Mouse (Mus musculus) liver, embryonic 11.5 days (tissue): ENCODE measurements around the gene Nudt9. TPM values are rescaled to one million over a fixed set of nuclear protein-coding genes. Genes with fewer than 3 reads are reported as not detected.
A peak's percentile ranks its signal among the peaks of the same experiment; 100 is the strongest.
"Not testable (repeated sequence)": the region's sequence is repeated elsewhere in the genome, so short reads cannot be mapped to it uniquely, and the experiment has no call there.

Experiments used
- ATAC-seq: fragments of 200-750 bp; cut with Nextera tagmentation; replicated peaks from 2 replicates; pipeline ENCODE4 v1.8.0; 2017; ENCODE audit warnings: moderate number of reproducible peaks, mild to moderate bottlenecking, moderate TSS enrichment, moderate library complexity; ENCODE audit not compliant: low FRiP score
- DNase-seq: peaks from one replicate; pipeline ENCODE4 v3.0.0-alpha.2; 2017; ENCODE audit warnings: low spot score
- H3K27ac ChIP-seq: fragments of 300-500 bp; sonication (generic); 2 replicates; pipeline ENCODE4 v1.5.1; 2014; ENCODE audit warnings: mild to moderate bottlenecking, low read depth, low read length, control low read depth
- H3K27me3 ChIP-seq: fragments of 300-500 bp; sonication (generic); replicated peaks from 2 replicates; pipeline ENCODE4 v1.6.1; 2014; ENCODE audit warnings: low read length, mixed read lengths; ENCODE audit not compliant: control insufficient read depth, insufficient read depth
- H3K36me3 ChIP-seq: fragments of 300-500 bp; sonication (generic); 2 replicates; pipeline ENCODE4 v1.6.1; 2014; ENCODE audit warnings: mild to moderate bottlenecking, low read length, moderate library complexity, mixed read lengths; ENCODE audit not compliant: control insufficient read depth, insufficient read depth
- H3K4me1 ChIP-seq: fragments of 300-500 bp; sonication (generic); replicated peaks from 2 replicates; pipeline ENCODE4 v1.6.1; 2014; ENCODE audit warnings: low read length, mixed read lengths; ENCODE audit not compliant: control insufficient read depth, insufficient read depth
- H3K4me2 ChIP-seq: fragments of 300-500 bp; sonication (generic); 2 replicates; pipeline ENCODE4 v1.6.1; 2014; ENCODE audit warnings: mild to moderate bottlenecking, control low read depth, moderate library complexity
- H3K4me3 ChIP-seq: fragments of 300-500 bp; sonication (generic); 2 replicates; pipeline ENCODE4 v1.5.1; 2014; ENCODE audit warnings: low read depth, low read length, control low read depth
- H3K9ac ChIP-seq: fragments of 300-500 bp; sonication (generic); 2 replicates; pipeline ENCODE4 v1.6.1; 2014; ENCODE audit warnings: low read depth, low read length, control low read depth
- H3K9me3 ChIP-seq: fragments of 300-500 bp; sonication (generic); 2 replicates; pipeline ENCODE4 v1.6.1; 2016; ENCODE audit warnings: low read length, inconsistent platforms, mixed read lengths; ENCODE audit not compliant: control insufficient read depth
- WGBS: fragments of 180-500 bp; shearing (Covaris S2); extraction: QIAGEN DNeasy Blood & Tissue Kit; methylation state at CpG from one replicate; pipeline ENCODE4 v1.1.7; 2014; 5-methylcytosine and 5-hydroxymethylcytosine counted together
- polyA plus RNA-seq: library from polyadenylated mRNA; unstranded; fragments of >200 nt; fragmentation: Nextera tagmentation; extraction: Ambion mirVana; gene quantifications from 2 replicates; pipeline ENCODE4 v1.2.1, GENCODE M21; 2014

Nudt9 gene
- polyA plus RNA-seq, 1 experiment from 2014 or later = 103 TPM

GRCm38 (mm10) chr5:104009421-104009820 is 36.7 kb upstream of the Nudt9 start:
- Histone ChIP-seq H3K4me2 (no peak overlapping the region), H3K27me3 (no peaks in the 10 kb centered on the region), H3K4me1 (no peaks in the 10 kb centered on the region), H3K9me3 (no peaks in the 10 kb centered on the region), H3K9ac (no peak overlapping the region), H3K27ac (no peak overlapping the region), H3K36me3 (no peaks in the 10 kb centered on the region), H3K4me3 (no peak overlapping the region)
- DNase-seq (no peak), ATAC-seq (no peak)
- 93% methylated on average over 3 of the region's 3 CpGs for WGBS

GRCm38 (mm10) chr5:104010261-104010660 is 35.8 kb upstream of the Nudt9 start:
- DNase-seq (no peak), ATAC-seq (no peak)
- H3K4me3 ChIP-seq = no peak overlapping the region
- H3K27ac ChIP-seq = no peak overlapping the region
- no peaks in the 10 kb centered on the region for H3K27me3 ChIP-seq
- WGBS = 90% methylated on average over 7 of the region's 7 CpGs
- no peaks in the 10 kb centered on the region for H3K36me3 ChIP-seq
- no peaks in the 10 kb centered on the region for H3K9me3 ChIP-seq
- no peak overlapping the region for H3K4me2 ChIP-seq
- no peaks in the 10 kb centered on the region for H3K4me1 ChIP-seq
- no peak overlapping the region for H3K9ac ChIP-seq

- Histone ChIP-seq H3K27me3 (no peaks in the 10 kb centered on the region), H3K27ac (no peak overlapping the region), H3K4me3 (no peak overlapping the region), H3K36me3 (no peaks in the 10 kb centered on the region), H3K4me1 (no peaks in the 10 kb centered on the region), H3K9ac (no peak overlapping the region), H3K4me2 (no peak overlapping the region), H3K9me3 (no peaks in the 10 kb centered on the region)
- DNase-seq (no peak), ATAC-seq (no peak)
These were observed 34.7 kb upstream of the Nudt9 start for GRCm38 (mm10) chr5:104011419-104011818.

GRCm38 (mm10) chr5:104021597-104022378 is 24.3 kb upstream of the Nudt9 start, which contains the start of gene Hsd17b11:
Gene Hsd17b11, minus strand, starts transcription at chr5:104021919.
- 2% methylated on average over 31 of the region's 31 CpGs for WGBS
- no peaks in the 10 kb centered on the region for H3K9me3 ChIP-seq
- peak; percentile 82 for ATAC-seq

GRCm38 (mm10) chr5:104022558-104022957 is 23.5 kb upstream of the Nudt9 start:
- 37% methylated on average over 5 of the region's 5 CpGs for WGBS
- no peaks in the 10 kb centered on the region for H3K36me3 ChIP-seq
- no peaks in the 10 kb centered on the region; the same call in 1 of the 2 replicates for H3K27me3 ChIP-seq
- DNase-seq = no peak
- H3K4me2 ChIP-seq = peak overlapping the region; percentile 75
- H3K9me3 ChIP-seq = no peaks in the 10 kb centered on the region
- ATAC-seq = no peak
- no peak overlapping the region for H3K9ac ChIP-seq
- no peak overlapping the region for H3K27ac ChIP-seq
- peaks cover 12% of the 10 kb centered on the region for H3K4me1 ChIP-seq
- no peak overlapping the region for H3K4me3 ChIP-seq

More at GRCm38 (mm10) chr5:104021597-104022378, 24.3 kb upstream of the Nudt9 start, which contains the start of gene Hsd17b11:
- H3K4me3 ChIP-seq = peak within 1 kb of the TSS; percentile 55
- peak within 1 kb of the TSS; percentile 56; the same call in 1 of the 2 replicates for H3K27ac ChIP-seq
- no peaks in the 10 kb centered on the region for H3K36me3 ChIP-seq
- peaks cover 12% of the 10 kb centered on the region for H3K4me1 ChIP-seq
- H3K9ac ChIP-seq = peak within 1 kb of the TSS; percentile 64
- H3K27me3 ChIP-seq = no peaks in the 10 kb centered on the region; the same call in 1 of the 2 replicates
- H3K4me2 ChIP-seq = peak within 1 kb of the TSS; percentile 75
- peak; percentile 68 for DNase-seq

GRCm38 (mm10) chr5:104023289-104024020 is 22.7 kb upstream of the Nudt9 start:
- peaks cover 12% of the 10 kb centered on the region for H3K4me1 ChIP-seq
- no peaks in the 10 kb centered on the region; the same call in 1 of the 2 replicates for H3K27me3 ChIP-seq
- H3K36me3 ChIP-seq = no peaks in the 10 kb centered on the region
- no peak overlapping the region for H3K9ac ChIP-seq
- ATAC-seq (no peak), DNase-seq (no peak)
- H3K9me3 ChIP-seq = no peaks in the 10 kb centered on the region
- 50% methylated on average over 8 of the region's 8 CpGs for WGBS
- no peak overlapping the region for H3K4me3 ChIP-seq
- peak overlapping the region; percentile 9; the same call in 1 of the 2 replicates for H3K4me2 ChIP-seq
- no peak overlapping the region for H3K27ac ChIP-seq

- H3K9me3 ChIP-seq, ATAC-seq, H3K4me3 ChIP-seq, H3K36me3 ChIP-seq, H3K27me3 ChIP-seq, H3K27ac ChIP-seq, H3K9ac ChIP-seq, H3K4me2 ChIP-seq, DNase-seq: not testable (repeated sequence)
- WGBS = 76% methylated on average over 5 of the region's 5 CpGs
- H3K4me1 ChIP-seq = peaks cover 12% of the 10 kb centered on the region
These were observed 21.9 kb upstream of the Nudt9 start for GRCm38 (mm10) chr5:104024193-104024592.

GRCm38 (mm10) chr5:104024762-104025161 is 21.3 kb upstream of the Nudt9 start:
- Histone ChIP-seq H3K4me3 (no peak overlapping the region), H3K9me3 (no peaks in the 10 kb centered on the region), H3K4me2 (peak overlapping the region; percentile 58), H3K9ac (no peak overlapping the region), H3K27ac (no peak overlapping the region), H3K27me3 (no peaks in the 10 kb centered on the region; the same call in 1 of the 2 replicates), H3K4me1 (peaks cover 9% of the 10 kb centered on the region), H3K36me3 (no peaks in the 10 kb centered on the region)
- DNase-seq = no peak
- WGBS = 65% methylated on average over 11 of the region's 11 CpGs
- no peak for ATAC-seq
